Mouse (Mus musculus): Measurements from ENCODE around the gene Syncrip. TPM values are rescaled to one million over a fixed set of nuclear protein-coding genes. Genes with fewer than 3 reads are reported as not detected.

Gene Syncrip
- polyA plus RNA-seq, 1 experiment, result 44.2 TPM

DNA sequence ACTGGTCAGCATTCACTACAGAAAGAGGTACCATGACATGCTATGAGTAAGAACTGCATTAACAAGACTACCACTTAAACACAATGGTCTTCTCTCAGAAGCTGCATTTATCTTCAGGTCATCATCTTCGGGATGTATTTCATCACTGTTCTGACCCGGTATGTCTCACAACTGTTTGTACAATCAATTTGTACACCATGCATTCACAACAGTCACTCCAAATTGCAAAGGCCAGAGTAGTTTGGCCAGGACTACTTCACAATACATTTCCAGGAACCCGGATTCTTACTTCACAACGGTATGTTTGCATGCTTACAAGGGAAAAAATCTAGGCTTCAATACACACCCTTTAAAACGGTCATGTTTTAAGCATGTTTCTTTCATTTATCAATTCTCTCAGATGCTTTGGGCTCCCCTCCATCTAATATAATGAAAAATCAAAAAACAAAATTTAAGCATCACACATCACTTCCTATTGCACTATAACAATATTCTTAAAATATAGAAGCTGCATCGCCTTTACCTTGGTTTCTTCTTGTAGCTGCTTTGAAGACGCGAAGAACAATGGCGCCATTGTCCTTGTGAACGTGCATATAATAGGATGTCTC, 39.7 kb upstream of the Syncrip start:
- Histone ChIP-seq H3K27me3 (replicated peaks) (no peaks in the 10 kb centered on the region), H3K4me1 (peaks cover 25% of the 10 kb centered on the region), H3K9me3 (no peaks in the 10 kb centered on the region), H3K36me3 (replicated peaks; ENCODE audit: low read length) (peaks cover 20% of the 10 kb centered on the region), H3K4me3 (replicated peaks) (peak overlapping the region; percentile 95)
- no peak for TF ChIP-seq GATA1 (IDR thresholded peaks at IDR 0.05; ENCODE audit: borderline replicate concordance, low read length)
- no peak for TF ChIP-seq FLI1 (IDR thresholded peaks at IDR 0.05; ENCODE audit: low read length)

DNA sequence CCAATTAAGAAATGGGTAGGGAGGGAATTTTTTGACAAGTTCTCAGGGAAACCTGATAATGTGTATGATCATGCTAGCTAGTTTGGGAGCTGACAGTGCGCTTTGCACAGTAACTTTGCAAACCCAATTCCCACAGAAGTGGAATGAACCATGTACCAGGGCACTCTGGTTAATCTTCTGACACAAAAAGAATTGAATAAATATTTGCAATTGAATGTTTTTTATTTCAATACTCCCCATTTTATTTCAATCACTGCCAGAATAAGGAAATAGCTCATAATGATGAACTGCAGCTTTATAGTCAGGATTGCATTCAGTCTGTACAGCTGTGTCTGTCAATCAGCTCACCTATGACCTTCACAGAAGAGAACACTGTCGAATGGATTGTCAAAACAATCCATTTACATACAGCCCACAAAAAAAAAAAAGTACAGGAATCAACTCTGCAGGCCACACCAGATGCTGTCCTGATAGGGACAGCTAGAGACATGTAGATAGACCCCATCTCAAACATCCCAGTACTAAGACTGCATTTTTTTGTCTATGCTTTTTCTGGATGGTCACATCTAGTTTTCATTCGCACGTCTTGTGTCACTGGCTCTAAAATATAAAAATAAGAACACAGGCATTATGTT, 38.6 kb upstream of the Syncrip start:
- TF ChIP-seq GATA1 (IDR thresholded peaks at IDR 0.05; ENCODE audit: borderline replicate concordance, low read length) (no peak), FLI1 (IDR thresholded peaks at IDR 0.05; ENCODE audit: low read length) (no peak)
- peaks cover 20% of the 10 kb centered on the region for H3K36me3 ChIP-seq (replicated peaks; ENCODE audit: low read length)
- no peaks in the 10 kb centered on the region for H3K27me3 ChIP-seq (replicated peaks)
- peak overlapping the region; percentile 76 for H3K4me3 ChIP-seq (replicated peaks)
- H3K9me3 ChIP-seq, result no peaks in the 10 kb centered on the region
- peaks cover 25% of the 10 kb centered on the region for H3K4me1 ChIP-seq

DNA sequence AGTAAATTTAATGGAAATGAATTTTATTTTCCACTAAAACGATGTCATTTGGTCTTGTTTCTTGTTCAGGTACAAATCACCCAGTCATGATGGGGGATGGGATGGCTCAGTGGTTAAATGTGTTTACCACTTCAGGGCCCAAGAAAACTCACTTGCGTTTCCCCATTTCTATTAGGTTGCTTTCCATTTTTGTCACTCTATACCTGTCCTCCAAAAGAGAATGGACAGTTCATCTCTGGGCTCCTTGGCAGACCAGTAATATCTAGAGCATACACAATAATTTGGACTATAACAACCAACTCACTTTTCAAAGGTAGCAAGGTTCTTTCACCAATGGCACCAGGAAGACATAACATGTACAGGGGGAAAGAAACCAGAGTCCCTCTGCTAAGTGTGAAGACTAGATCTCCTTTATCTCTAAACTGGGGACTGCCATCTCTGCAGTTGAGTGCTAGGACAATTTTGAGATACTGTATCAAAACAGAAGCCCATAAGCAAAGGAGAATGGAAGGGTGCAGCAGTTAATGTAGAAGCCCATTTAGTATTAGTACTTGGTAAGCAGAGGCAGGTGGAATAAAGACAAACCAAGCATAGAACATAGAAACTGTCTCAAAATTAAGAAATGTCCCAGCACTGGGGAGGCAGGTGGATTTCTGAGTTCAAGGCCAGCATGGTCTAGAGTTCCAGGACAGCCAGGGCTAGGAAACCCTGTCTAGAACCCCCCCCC, 37.9 kb upstream of the Syncrip start:
- H3K4me1 ChIP-seq, result peaks cover 30% of the 10 kb centered on the region
- TF ChIP-seq GATA1 (IDR thresholded peaks at IDR 0.05; ENCODE audit: borderline replicate concordance, low read length), result no peak
- no peak for TF ChIP-seq FLI1 (IDR thresholded peaks at IDR 0.05; ENCODE audit: low read length)
- H3K9me3 ChIP-seq, result no peaks in the 10 kb centered on the region
- H3K36me3 ChIP-seq (replicated peaks; ENCODE audit: low read length), result peaks cover 20% of the 10 kb centered on the region
- H3K27me3 ChIP-seq (replicated peaks), result no peaks in the 10 kb centered on the region
- no peak overlapping the region for H3K4me3 ChIP-seq (replicated peaks)

DNA sequence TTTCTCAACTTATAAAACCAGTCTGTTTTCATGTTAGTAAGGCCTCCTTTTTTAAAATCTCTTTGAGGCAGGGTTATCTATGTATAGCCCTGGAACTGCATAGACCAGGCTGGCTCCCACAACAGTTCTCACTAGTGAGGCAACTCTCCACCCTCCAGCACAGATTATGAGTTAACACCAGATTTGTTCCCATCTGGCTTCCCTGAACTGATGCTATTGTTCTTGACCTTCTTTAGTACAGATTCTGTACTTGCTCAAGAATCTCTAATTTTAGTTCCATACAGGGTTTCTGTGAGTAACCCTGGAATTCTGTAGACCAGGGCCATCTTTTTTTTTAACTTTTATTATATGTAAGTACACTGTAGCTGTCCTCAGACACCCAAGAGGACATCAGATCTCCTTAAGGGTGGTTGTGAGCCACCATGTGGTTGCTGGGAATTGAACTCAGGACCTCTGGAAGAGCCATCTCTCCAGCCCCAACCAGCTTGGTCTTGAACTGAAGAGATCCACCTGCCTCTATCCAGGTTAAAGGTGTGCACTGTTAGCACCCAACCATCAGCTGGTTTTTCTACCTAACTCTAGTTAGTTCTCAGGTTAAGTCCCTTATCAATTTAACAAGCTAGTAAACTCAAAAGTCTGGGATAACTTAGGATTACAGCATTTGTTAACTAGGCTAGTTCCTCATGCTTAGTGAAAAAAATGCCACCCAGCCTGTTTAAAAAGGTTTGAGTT, 37.2 kb upstream of the Syncrip start:
- Histone ChIP-seq H3K27me3 (replicated peaks) (no peaks in the 10 kb centered on the region), H3K36me3 (replicated peaks; ENCODE audit: low read length) (peaks cover 20% of the 10 kb centered on the region), H3K4me1 (peaks cover 31% of the 10 kb centered on the region), H3K9me3 (no peaks in the 10 kb centered on the region), H3K4me3 (replicated peaks) (no peak overlapping the region)
- TF ChIP-seq FLI1 (IDR thresholded peaks at IDR 0.05; ENCODE audit: low read length) (no peak), GATA1 (IDR thresholded peaks at IDR 0.05; ENCODE audit: borderline replicate concordance, low read length) (no peak)

DNA sequence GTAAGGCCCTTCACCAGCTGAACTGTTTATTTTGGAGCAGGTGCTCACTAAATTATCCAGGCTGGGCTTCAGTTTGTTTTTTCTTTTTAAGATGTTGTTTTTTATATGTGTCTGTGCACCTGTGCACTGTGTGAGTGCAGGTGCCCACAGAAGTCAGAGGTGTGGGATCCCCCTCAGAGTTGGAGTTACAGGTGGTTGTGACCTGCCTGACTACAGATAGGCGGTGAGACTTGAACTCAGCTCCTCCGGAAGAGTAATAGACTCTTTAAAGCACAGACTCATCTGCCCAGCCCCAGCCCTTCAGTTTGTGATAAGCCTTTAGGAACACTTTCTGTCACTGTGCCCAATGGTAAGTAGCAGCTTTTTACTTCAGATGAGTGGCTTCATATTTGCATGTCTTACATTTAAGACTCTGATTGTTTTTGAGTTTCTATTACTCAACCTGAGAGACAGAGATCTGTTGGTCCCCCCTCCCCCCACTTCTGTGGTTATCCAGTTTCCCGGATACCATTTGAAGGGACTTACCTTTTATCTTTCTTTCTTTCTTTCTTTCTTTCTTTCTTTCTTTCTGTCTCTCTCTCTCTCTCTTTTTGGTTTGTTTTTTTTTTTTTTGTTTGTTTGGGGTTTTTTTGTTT, 34.1 kb upstream of the Syncrip start:
- Histone ChIP-seq H3K27me3 (replicated peaks) (peaks cover 5% of the 10 kb centered on the region), H3K4me3 (replicated peaks) (no peak overlapping the region), H3K9me3 (no peaks in the 10 kb centered on the region), H3K4me1 (peaks cover 21% of the 10 kb centered on the region), H3K36me3 (replicated peaks; ENCODE audit: low read length) (peaks cover 20% of the 10 kb centered on the region)
- no peak for TF ChIP-seq FLI1 (IDR thresholded peaks at IDR 0.05; ENCODE audit: low read length)
- no peak for TF ChIP-seq GATA1 (IDR thresholded peaks at IDR 0.05; ENCODE audit: borderline replicate concordance, low read length)

DNA sequence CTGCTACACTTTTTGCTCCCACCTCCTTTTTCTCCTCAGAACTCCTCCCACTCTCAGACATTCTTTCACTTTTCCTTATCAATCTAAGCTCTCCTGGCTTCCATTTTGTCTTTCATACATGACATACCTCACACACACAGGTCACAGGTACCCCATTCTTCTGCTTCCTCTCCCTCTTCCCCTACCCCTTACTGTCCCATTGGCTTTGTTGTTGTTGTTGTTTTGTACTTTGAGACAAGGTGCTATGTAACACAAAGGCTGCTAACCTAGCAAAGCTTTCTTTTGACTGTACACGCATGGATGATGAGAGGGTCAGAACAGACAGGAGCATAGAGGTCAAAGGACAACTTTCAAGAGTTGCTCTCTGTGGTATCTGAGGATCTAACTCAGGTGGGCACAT, 33.2 kb upstream of the Syncrip start:
- TF ChIP-seq GATA1 (IDR thresholded peaks at IDR 0.05; ENCODE audit: borderline replicate concordance, low read length) (no peak), FLI1 (IDR thresholded peaks at IDR 0.05; ENCODE audit: low read length) (no peak)
- Histone ChIP-seq H3K27me3 (replicated peaks) (peaks cover 5% of the 10 kb centered on the region), H3K4me3 (replicated peaks) (no peak overlapping the region), H3K9me3 (no peaks in the 10 kb centered on the region), H3K36me3 (replicated peaks; ENCODE audit: low read length) (peaks cover 12% of the 10 kb centered on the region), H3K4me1 (peaks cover 18% of the 10 kb centered on the region)

DNA sequence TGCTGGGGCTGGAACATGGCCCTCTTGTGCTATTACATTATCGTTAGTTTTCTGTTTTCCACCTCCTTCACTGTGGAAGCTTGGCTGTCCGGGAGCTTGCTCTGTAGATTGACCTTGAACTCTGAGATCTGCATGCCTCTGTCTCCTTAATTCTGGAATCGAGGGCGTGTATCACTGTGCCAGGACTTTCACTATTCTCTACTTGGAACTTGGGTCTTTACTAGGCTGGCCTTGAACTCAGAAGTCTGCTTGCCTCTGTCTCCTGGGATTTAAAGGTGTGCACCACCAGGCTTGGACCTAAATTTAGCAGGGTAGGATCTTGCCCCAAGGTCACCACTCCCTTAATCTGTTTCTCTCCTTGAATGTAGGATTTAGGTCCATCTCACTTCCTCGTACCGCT, 19.5 kb upstream of the Syncrip start:
- TF ChIP-seq FLI1 (IDR thresholded peaks at IDR 0.05; ENCODE audit: low read length) (no peak), GATA1 (IDR thresholded peaks at IDR 0.05; ENCODE audit: borderline replicate concordance, low read length) (no peak)
- no peaks in the 10 kb centered on the region for H3K36me3 ChIP-seq (replicated peaks; ENCODE audit: low read length)
- no peak overlapping the region for H3K4me3 ChIP-seq (replicated peaks)
- H3K4me1 ChIP-seq, result no peaks in the 10 kb centered on the region
- peaks cover 2% of the 10 kb centered on the region for H3K9me3 ChIP-seq
- peaks cover 6% of the 10 kb centered on the region for H3K27me3 ChIP-seq (replicated peaks)

DNA sequence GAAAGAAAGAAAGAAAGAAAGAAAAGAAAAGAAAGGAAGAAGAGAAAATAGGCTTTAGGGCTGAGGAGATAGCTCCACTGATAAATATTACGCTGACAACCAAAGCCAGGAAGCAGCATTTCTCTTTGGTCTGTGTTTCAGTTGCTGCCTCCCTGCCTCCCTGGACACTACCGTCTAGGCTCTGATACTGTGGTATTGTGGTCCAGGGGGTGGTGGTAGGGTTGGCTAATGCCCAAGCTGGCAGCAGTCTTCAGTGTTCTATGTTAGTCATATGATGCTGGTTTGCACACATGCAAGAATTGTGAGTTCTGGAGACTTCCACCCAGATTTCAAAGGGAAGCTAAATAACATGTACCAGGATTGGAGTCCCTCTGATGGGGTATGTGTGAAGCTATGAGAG, 17.7 kb upstream of the Syncrip start:
- TF ChIP-seq FLI1 (IDR thresholded peaks at IDR 0.05; ENCODE audit: low read length), result no peak
- no peak for TF ChIP-seq GATA1 (IDR thresholded peaks at IDR 0.05; ENCODE audit: borderline replicate concordance, low read length)
- no peaks in the 10 kb centered on the region for H3K4me1 ChIP-seq
- peaks cover 3% of the 10 kb centered on the region for H3K27me3 ChIP-seq (replicated peaks)
- no peak overlapping the region for H3K4me3 ChIP-seq (replicated peaks)
- no peaks in the 10 kb centered on the region for H3K36me3 ChIP-seq (replicated peaks; ENCODE audit: low read length)
- H3K9me3 ChIP-seq, result peaks cover 13% of the 10 kb centered on the region

DNA sequence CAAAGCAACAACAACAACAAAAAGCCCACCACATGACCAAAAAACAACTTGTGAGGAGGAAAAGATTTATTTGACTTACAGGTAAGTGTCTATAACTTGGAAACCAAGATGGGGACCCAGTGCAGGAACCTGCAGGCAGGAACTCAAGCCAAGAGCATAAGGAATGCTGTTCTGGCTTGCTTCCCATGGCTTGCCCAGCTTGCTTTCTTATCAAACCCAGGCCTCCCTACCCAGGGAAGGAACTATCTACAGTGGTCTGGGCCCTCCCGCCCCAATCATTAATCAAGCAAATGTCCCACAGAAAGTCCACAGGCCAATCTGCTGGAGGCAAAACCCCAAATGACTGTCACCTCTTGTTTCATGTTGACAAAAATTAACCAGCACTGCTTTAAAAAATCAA, 10.1 kb upstream of the Syncrip start:
- TF ChIP-seq FLI1 (IDR thresholded peaks at IDR 0.05; ENCODE audit: low read length) (no peak), GATA1 (IDR thresholded peaks at IDR 0.05; ENCODE audit: borderline replicate concordance, low read length) (no peak)
- Histone ChIP-seq H3K27me3 (replicated peaks) (peaks cover 2% of the 10 kb centered on the region), H3K9me3 (peaks cover 13% of the 10 kb centered on the region), H3K4me3 (replicated peaks) (no peak overlapping the region), H3K4me1 (no peaks in the 10 kb centered on the region), H3K36me3 (replicated peaks; ENCODE audit: low read length) (no peaks in the 10 kb centered on the region)

Data from megakaryocyte, embryonic 14.5 days (primary cell).